Mouse (Mus musculus) macrophage (primary cell): ENCODE measurements around the gene 4930522H14Rik. TPM values are rescaled to one million over a fixed set of nuclear protein-coding genes. Genes with fewer than 3 reads are reported as not detected.

Experiments used
- H3K27ac ChIP-seq: fragments of 350-480 bp; formaldehyde crosslinking; 2 replicates; pipeline ENCODE4 v1.9.0; 2021
- H3K36me3 ChIP-seq: fragments of 350-480 bp; formaldehyde crosslinking; 2 replicates; pipeline ENCODE4 v1.9.0; 2021; ENCODE audit errors: inconsistent target
- H3K4me3 ChIP-seq: fragments of 350-480 bp; formaldehyde crosslinking; 2 replicates; pipeline ENCODE4 v1.9.0; 2021; ENCODE audit errors: inconsistent target
- H3K79me2 ChIP-seq: fragments of 350-480 bp; formaldehyde crosslinking; 2 replicates; pipeline ENCODE4 v1.9.0; 2021; ENCODE audit errors: inconsistent target
- WGBS: methylation state at CpG from one replicate; pipeline ENCODE4 v1.1.7; 2026; ENCODE audit warnings: inconsistent platforms; ENCODE audit not compliant: missing documents; 5-methylcytosine and 5-hydroxymethylcytosine counted together
- polyA plus RNA-seq: library from polyadenylated mRNA; stranded (reverse); fragments of 250-400 nt; gene quantifications from 3 replicates; pipeline ENCODE4 v1.2.4, GENCODE M21; 2018; ENCODE audit warnings: inconsistent platforms
- total RNA-seq, 78 experiments: library from RNA; depleted of rRNA; stranded (reverse); fragments of 250-400 nt; gene quantifications; 1 replicate in 9 of 78; 2 replicates in 24 of 78; 3 replicates in 43 of 78; 4 replicates in 2 of 78; pipeline ENCODE4 v1.2.4; 2018; ENCODE audit warnings: inconsistent platforms in 56 of 78

The 4930522H14Rik gene
- not detected for total RNA-seq (2018; cell fraction: chromatin; rRNA removed)
- not detected for total RNA-seq (2018; cell fraction: cytosol; rRNA removed)
- total RNA-seq (2018; cell fraction: nucleus; rRNA removed) = not detected
- polyA plus RNA-seq = not detected in 3 replicates

DNA sequence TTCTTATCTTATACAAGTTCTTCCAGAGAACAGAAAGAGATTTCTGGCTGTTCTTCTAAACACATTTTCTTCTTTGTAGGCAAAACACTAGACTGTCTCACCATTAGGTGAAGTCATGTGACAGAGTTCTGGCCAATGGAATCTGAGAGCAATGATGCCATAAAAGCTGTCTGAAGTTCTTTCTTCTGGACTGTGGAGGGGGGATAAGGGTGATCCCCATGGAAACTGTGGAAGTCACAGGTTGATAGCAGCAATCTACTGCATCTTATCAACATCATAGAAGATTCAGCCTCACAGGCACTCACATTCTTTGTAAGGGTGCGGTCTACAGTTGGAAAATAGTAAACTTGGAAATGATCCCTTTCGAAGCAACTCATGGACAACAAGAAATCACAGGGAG lies at the start of gene 4930522H14Rik:
TSS of gene 4930522H14Rik (minus strand) at position 187 of the 400 bp plus-strand sequence.
- WGBS = 100% methylated on average over 2 of the region's 2 CpGs
- Histone ChIP-seq H3K79me2 (no peaks in the 10 kb centered on the region), H3K27ac (no peak within 1 kb of the TSS), H3K36me3 (no peaks in the 10 kb centered on the region), H3K4me3 (no peak within 1 kb of the TSS)

DNA sequence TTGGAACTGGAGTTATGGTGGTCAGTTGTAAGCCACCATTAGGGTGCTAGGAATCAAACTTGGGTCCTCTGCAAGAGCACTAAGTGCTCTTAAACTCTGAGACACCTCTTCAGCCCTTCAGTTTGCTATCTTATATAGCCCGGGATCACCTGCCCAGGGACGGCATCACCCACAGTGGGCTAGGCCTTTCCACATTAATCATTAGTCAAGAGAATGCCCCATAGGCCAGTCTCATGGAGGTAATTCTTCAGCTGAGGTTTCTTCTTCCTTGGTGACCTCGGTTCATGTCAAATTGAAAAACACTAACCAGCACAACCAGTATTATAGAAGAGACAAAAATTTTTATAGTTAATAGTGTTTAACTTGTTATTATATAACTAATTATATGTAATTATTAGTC lies 47.3 kb upstream of the 4930522H14Rik start:
- Histone ChIP-seq H3K27ac (no peak overlapping the region), H3K36me3 (no peaks in the 10 kb centered on the region), H3K4me3 (no peak overlapping the region), H3K79me2 (no peaks in the 10 kb centered on the region)
- 100% methylated on average over 3 of the region's 3 CpGs for WGBS

DNA sequence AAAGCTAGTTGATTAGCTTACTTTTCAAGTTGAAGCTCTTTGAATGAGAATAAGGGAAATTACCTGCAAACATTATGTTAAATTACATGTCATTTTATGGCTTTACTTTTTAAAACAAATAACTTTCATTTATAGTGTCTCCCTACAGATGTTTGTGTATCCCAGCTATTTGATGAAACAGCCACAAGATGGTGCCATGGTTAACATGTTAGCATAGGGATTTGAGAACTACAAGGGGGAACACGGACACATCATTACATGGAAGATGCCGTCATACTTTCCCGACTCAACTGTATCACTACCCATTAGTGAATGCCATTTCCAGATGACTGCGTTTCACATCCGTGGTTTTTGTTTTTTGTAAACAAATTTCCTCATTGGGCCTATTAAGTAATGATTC lies 45.8 kb upstream of the 4930522H14Rik start:
- H3K4me3 ChIP-seq = no peak overlapping the region
- H3K79me2 ChIP-seq = no peaks in the 10 kb centered on the region
- H3K36me3 ChIP-seq = no peaks in the 10 kb centered on the region
- H3K27ac ChIP-seq = no peak overlapping the region
- 64% methylated on average over 5 of the region's 5 CpGs for WGBS

DNA sequence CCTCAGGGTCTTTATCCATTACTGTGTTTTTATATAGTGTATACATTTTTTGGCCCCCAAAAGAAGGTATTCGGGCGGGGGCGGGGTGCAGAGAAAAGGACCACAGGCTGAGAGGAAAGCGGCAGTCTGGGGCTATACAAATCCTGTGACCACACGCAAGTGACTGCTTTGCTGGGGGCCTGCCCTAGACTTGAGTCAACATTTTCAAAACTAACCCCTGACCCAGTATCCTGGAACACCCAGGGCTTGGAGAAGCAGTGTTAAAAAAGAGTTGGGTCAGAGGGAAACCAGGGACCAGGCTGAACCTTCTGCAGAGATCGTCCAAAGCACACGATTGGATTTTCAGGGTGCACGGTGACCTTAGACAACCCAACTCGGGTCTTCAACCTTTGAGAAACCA lies 43.7 kb upstream of the 4930522H14Rik start:
- Histone ChIP-seq H3K36me3 (no peaks in the 10 kb centered on the region), H3K27ac (no peak overlapping the region), H3K79me2 (no peaks in the 10 kb centered on the region), H3K4me3 (no peak overlapping the region)
- 83% methylated on average over 9 of the region's 9 CpGs for WGBS

DNA sequence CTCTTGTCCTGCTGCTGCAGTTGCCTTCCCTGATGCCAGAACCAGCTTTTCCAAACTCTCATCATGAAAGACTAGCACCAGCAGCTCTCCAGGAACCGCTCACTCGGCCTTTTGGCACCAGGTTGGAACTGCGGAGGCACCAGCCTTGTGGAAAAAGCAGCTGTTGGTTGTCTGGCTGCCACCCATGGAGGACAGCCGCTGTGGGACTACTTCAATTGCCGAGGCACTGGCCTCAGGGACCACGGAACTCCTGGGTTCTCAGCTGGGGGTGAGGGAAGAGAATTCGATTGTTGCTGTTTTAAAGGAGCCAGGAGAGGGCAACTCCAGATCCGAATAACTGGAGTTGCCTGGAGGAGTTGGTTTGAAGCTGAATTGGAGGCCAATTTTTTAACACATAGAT lies 43.2 kb upstream of the 4930522H14Rik start:
- no peaks in the 10 kb centered on the region for H3K36me3 ChIP-seq
- no peak overlapping the region for H3K4me3 ChIP-seq
- H3K27ac ChIP-seq = no peak overlapping the region
- H3K79me2 ChIP-seq = no peaks in the 10 kb centered on the region
- WGBS = 70% methylated on average over 8 of the region's 8 CpGs

DNA sequence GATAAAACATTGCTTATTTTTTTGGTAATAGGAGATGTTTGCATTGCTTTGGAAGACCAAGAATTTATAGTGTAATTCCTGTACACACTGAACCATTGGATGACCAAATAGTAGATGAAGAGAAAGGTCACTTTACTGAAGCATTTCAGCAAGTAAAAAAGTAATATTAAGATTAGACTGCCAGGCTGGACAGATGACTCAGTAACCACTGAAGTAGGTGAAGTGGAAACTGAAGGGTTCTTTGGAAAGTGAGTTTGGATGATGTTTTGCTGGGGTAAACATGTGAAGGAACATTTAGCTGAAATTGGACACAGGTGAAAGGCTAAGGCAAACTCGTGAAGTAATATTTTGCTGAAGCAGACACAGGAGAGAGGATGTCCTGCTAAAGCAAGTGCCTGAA lies 41.5 kb upstream of the 4930522H14Rik start:
- H3K79me2 ChIP-seq = no peaks in the 10 kb centered on the region
- no peaks in the 10 kb centered on the region for H3K36me3 ChIP-seq
- H3K4me3 ChIP-seq = no peak overlapping the region
- no peak overlapping the region for H3K27ac ChIP-seq
- WGBS = 100% methylated on average over 1 of the region's 1 CpGs

DNA sequence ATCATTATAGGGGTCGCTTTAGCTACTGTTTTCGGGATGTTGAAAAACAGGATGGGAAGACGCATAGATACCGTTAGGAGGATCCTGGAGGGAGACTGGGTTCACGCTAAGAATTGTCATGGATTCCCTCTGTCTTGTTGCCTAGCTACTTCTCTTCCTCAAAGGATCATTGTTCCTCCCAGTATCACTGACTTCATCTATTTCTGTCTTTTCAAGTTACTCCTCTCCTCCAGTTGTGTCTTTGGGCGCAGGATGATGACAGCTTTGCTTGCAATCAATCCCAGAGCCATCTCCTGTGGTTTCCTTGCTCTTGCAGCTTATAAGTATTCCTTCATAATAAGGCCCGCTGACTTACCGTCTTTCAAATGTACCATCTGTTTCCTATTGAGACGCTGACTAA lies 38.3 kb upstream of the 4930522H14Rik start:
- 93% methylated on average over 9 of the region's 9 CpGs for WGBS

DNA sequence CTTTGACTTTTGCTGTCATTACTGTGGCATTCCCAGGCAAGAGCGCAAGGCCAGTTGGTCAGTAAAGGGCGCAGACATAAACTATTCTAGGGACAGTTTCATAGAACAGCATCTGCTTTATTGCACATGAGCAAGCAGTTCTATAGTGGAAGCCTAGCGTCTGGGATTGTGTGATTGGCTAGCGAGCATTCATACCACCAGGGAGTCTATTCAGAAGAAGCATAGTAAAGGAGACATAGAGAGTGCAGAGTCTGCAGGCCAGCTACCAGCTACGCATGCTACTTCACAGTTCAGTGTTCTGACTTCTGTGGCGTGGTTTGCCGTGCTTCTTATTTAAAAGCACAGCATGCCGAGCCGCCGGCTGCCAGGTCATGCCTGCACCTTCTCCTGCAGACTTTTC lies 37.9 kb upstream of the 4930522H14Rik start:
- H3K79me2 ChIP-seq = no peaks in the 10 kb centered on the region
- no peak overlapping the region for H3K4me3 ChIP-seq
- 94% methylated on average over 10 of the region's 10 CpGs for WGBS
- no peak overlapping the region for H3K27ac ChIP-seq
- no peaks in the 10 kb centered on the region for H3K36me3 ChIP-seq

More for the DNA sequence above, 38.3 kb upstream of the 4930522H14Rik start:
- Histone ChIP-seq H3K36me3 (no peaks in the 10 kb centered on the region), H3K27ac (no peak overlapping the region), H3K4me3 (no peak overlapping the region), H3K79me2 (no peaks in the 10 kb centered on the region)

DNA sequence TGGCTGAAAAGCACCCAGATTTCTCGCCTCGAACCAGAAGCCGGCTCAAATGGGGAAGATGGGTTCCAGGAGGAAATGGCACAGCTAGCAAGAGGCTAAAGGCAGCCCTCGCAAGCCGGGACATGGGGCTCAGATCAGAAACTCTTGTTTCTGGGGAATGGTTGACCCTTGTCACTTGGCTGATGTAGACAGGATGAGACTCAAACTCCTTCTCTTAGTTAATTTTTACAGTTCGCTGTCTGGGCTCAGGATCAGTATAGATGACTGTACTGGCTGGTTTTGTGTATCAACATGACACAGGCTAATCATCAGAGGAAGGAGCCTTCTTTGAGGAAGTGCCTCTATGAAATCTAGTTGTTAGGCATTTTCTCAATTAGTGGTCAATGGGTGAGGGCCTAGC lies 33.6 kb upstream of the 4930522H14Rik start:
- no peaks in the 10 kb centered on the region for H3K79me2 ChIP-seq
- WGBS = 91% methylated on average over 6 of the region's 6 CpGs
- H3K4me3 ChIP-seq = no peak overlapping the region
- H3K36me3 ChIP-seq = no peaks in the 10 kb centered on the region
- no peak overlapping the region for H3K27ac ChIP-seq

DNA sequence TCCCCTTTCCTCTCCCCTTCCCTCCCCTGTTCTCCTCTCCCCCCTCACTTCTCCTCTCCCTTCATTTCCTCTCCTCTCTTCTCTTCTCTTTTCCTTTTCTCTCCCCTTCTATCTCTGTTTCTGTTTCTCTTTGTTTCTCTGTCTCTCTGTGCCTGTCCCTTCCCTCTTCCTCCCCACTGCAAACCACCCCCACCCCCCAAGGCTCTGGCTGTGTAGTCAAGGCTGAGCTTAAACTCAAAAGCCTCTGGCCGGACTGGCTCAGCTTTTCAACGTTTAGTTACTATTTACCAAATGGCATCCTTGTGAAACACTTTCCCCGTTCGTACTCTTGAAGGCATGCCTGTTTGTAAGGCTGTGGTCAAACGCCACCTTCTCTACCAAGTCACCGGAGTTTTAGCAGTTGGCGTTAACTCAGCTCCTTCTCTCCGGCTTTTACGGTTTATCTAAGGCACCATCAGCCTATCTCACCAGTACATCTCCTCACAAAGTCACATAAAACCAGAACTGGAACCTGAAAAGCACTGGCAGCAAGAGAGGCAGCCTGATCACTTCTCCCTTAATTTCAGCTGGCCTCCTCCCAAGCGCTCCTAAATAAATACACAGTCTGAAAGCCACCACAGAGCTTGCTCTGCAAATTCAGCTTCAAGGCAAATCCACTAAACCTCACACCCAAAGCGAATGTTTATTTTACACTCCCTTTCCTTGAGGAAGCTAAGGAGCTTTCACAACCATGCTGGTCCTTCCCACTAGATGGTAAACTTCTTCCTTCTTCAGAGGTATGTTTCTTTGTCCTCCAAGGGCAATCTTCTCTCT lies 19.4 kb upstream of the 4930522H14Rik start:
- 10% methylated on average over 11 of the region's 11 CpGs for WGBS
- Histone ChIP-seq H3K79me2 (no peaks in the 10 kb centered on the region), H3K4me3 (no peak overlapping the region), H3K36me3 (no peaks in the 10 kb centered on the region), H3K27ac (no peak overlapping the region)

DNA sequence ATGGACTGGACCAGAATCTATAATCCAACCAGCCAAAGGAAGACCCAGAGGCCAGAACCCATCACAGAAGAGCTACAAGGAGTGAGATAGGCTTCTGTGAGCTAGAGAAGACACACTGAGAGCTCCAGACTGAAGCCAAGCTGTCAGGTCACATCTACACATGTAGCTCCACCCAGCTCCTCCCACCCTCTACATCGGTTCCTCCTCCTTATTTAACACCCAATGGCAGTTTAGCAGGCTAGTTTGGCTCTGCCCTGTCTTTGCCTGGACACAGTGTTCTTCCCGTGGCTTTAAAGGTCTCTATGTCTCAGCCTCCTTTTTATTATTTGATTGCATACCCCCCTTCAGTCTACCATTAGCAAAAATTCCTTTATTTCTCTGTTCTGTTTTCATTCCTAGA lies 16.2 kb upstream of the 4930522H14Rik start:
- Histone ChIP-seq H3K36me3 (no peaks in the 10 kb centered on the region), H3K4me3 (no peak overlapping the region), H3K79me2 (no peaks in the 10 kb centered on the region), H3K27ac (no peak overlapping the region)
- WGBS = 28% methylated on average over 2 of the region's 2 CpGs

DNA sequence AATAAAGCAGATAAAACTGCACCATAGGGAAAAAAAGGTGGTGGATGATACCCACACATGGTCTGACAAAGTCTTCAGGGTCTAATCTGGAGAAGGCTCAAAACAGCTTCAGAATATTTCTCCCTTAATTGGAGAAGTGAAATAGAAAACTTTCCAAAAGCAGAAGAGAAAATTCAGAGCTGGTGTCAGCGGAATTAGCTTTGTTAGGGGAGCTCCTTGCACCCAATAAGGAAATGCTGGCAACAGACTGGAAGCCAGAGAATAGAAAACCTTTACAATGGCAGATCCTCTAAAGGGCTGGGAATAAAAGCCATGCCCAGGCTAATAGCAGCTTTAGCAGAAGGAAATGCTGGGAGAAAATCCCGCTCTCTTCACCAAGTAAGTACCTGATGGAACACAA lies 15.4 kb upstream of the 4930522H14Rik start:
- Histone ChIP-seq H3K27ac (no peak overlapping the region), H3K4me3 (no peak overlapping the region), H3K79me2 (no peaks in the 10 kb centered on the region), H3K36me3 (no peaks in the 10 kb centered on the region)
- 43% methylated on average over 2 of the region's 2 CpGs for WGBS

DNA sequence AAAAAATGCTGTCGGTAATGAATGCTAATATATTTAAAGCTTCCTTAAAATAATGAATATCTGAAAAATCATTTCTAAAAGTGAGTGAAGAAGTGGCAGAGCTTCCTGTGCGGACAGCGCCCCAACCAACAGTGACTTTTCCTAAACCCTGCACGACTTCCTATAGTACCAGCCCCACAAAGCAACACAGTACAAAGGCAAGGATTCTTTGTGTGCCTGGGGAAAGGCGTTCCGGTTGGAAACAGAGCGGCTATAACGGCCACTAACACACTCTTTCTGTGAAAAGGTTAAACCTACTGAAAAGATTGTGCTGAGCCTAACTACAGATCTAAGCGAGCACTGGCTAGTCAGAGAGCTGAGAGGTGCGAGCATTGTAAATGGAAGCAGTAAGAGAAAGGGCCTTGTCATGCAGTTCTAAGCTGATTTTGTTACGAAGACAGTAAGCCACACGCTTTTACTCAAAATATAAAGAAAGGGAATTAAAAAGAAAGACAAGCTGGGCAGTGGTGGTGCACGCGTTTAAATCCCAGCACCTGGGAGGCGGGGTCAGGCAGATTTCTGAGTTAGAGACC lies 766 bp downstream of the 4930522H14Rik start:
- no peaks in the 10 kb centered on the region for H3K79me2 ChIP-seq
- WGBS = 79% methylated on average over 15 of the region's 15 CpGs
- no peak overlapping the region for H3K27ac ChIP-seq
- no peak overlapping the region for H3K4me3 ChIP-seq
- H3K36me3 ChIP-seq = no peaks in the 10 kb centered on the region

DNA sequence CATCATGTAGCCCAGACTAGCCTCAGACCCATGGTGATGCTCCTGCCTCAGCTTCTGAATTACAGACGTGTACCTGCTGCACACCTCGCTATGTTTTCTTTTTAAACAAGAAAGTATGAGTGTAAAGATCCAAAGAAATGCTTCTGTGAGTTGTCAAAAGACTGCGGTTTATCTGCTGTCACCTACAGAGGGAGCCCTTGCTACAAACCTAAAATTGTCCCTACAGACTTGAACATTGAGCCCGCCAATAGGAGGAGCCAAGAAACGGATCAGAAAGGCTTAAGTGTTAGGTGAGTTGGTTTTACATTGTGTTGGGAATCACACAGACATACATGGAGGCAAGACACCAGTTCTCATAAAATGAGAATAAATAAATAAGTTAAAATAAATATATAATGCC lies 26.2 kb downstream of the 4930522H14Rik start:
- H3K4me3 ChIP-seq = no peak overlapping the region
- H3K79me2 ChIP-seq = no peaks in the 10 kb centered on the region
- 0% methylated on average over 5 of the region's 5 CpGs for WGBS
- H3K27ac ChIP-seq = no peak overlapping the region
- no peaks in the 10 kb centered on the region for H3K36me3 ChIP-seq

DNA sequence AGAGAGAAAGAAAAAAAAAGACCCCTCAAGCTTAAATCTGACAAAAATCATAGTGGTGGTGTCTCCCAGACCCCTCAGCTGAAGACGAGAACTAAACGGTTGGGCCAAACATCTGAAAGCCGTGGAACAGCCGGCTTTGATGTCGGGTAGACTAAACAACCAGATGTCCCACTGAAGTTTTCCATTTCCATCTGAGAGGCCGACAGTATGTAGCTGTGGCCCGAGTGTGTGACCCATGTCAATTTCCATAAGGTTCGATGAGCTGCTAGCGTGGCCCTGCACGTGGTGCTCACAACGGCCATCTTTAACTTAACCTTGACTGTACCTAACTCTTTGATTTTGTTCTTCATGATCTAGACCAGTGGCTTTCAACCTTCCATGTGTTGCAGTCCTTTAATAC lies 32.6 kb downstream of the 4930522H14Rik start:
- Histone ChIP-seq H3K4me3 (no peak overlapping the region), H3K79me2 (no peaks in the 10 kb centered on the region), H3K27ac (no peak overlapping the region), H3K36me3 (no peaks in the 10 kb centered on the region)
- WGBS = 89% methylated on average over 10 of the region's 11 CpGs
